Mouse (Mus musculus) kidney, adult 9 months (tissue): Measurements from ENCODE around the gene Atp1a1.

Source experiments
- DNase-seq: peaks from one replicate; pipeline ENCODE4 v3.0.0; 2022

Gene Atp1a1

DNA sequence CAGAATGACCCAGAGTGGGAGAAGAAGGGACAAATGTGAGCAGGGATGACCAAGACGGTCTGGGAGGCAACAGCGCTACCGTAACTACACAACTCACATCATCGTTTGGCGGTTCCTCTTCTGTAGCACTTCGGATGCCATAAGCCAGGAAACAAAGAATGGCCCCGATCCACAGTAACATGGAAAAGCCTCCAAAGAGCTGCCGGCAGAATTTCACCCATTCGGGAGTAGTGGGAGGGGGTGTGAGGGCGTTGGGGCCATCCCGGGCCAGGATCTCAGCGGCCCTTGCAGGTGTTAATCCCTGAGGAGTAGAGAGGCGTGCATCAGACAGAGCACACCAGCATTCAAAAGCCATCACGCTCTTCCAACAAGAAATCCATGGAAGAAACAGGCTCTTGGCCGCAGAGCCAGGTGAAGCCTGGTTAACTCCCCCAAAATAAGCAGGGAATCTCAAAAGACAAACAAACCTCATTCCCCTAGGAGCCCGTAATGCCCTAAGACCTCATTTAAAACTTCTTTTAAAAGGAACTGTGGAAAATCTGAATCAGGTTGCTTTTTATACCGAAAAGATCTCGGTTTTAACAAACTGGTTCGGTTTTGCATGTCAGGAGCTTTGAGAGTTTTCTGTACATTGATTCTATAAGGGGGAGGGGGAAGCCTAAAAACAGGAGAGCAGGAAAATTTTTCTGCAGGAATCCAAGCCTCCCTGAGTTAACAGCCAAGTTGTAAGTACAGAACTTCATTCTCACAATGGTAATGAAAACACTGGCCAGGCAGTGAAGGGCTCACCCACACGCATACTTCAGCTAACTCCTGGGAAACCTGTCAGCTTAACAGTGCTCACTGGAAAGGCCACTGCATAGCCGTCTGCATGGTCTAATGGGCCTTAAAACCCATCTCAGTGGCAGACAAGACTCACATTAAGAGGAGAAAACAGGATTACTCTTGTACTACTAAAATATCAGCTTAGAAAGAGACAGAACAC, 11.9 kb downstream of the Atp1a1 start:
- DNase-seq: peak; percentile 19

- DNase-seq: peak; percentile 17
Observed at GRCm38 (mm10) chr3:101590380-101590779, 14.1 kb downstream of the Atp1a1 start.

GRCm38 (mm10) chr3:101588299-101588698, 16.2 kb downstream of the Atp1a1 start:
- peak; percentile 15 for DNase-seq

GRCm38 (mm10) chr3:101586794-101587193, 17.7 kb downstream of the Atp1a1 start:
- peak; percentile 21 for DNase-seq

GRCm38 (mm10) chr3:101578072-101578471, 26.4 kb downstream of the Atp1a1 start:
- peak; percentile 39 for DNase-seq

GRCm38 (mm10) chr3:101577361-101577760, 27.1 kb downstream of the Atp1a1 start:
- DNase-seq: peak; percentile 72

DNA sequence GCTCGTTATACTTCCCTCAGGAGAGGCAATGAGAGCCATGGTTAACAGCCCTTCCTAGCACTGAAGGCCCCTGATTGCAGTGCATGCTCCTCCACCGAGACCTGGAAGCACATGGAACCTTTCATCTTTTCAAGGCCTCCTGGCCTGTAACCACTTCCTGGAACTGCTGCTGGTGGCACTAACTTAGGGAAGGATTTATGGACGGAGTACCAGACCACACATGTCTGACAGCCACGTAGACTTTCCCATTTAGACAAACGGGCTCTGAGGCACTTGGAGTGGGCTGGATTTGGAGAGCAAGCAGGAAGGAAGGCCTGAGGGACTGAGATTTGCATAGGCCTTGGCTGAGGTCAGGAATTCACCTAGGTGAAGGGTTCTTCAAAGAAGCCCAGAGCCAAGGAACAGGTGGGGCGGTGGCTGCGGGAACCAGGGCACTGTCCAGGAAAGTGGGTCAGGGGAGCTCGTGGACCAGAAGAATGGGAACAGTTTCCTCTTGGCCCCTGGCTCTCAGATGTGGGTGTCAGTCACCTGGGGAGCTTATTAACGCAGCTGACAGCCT, 28.9 kb downstream of the Atp1a1 start:
- DNase-seq: peak; percentile 31

DNA sequence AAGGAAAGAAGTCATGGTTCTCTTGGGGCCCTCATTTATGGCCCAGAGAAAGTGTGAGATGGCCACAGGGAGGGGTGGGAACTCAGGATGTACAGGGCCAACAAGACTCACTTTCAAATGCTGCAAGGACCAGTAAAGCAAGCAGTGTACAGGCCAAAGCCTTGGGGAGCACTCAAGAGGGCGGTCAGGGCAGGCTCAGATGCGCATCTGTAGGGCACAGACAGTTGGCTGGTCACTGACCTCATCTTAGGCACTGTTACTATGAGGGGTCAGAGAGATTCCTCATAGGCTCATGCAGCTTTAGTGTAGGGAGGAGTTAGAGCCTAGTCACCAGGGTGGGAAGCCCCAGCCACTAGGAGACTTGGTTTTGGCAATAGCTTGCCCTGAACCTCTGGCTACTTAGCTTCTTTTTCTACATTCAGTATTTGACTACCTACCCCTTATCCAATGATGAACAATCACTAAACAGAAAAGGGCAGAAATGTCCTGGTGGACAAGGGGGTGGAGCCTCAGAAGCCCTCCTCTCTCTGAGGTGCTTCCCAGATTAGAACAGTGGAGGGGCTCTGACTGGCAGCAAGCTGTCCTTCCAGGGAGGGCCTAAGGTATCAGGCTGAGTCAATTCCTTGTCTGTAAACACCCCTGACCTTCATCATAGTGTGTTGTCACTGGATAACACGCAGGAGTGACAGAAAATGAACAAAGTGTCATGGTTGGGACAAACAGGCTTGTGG, 29.9 kb downstream of the Atp1a1 start:
- DNase-seq: peak; percentile 35

DNA sequence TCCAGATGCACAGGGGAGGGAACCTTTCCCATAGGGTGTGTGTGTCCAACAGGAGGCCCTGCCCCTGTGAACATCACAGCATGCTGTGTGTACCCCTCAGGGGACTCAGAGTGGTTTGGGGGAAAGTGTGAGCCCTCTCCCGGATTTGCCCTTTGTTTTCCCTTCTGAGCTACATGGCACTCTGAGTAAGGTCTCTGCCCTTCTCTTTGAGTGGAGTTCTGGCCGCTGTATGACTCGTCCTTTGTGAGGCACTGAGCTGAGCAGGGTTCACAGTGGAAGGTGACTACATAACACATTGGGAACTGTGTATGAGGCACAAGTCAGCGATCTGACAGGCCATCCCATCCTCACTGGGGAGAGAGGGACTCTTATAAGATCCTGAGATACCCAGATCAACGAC, 31.5 kb downstream of the Atp1a1 start:
- peak; percentile 44 for DNase-seq

- peak; percentile 90 for DNase-seq
Observed at GRCm38 (mm10) chr3:101572174-101572626, 32.3 kb downstream of the Atp1a1 start.

GRCm38 (mm10) chr3:101571515-101572130, 32.9 kb downstream of the Atp1a1 start:
- no peak for DNase-seq

- no peak for DNase-seq
Observed at GRCm38 (mm10) chr3:101570747-101571514, 33.6 kb downstream of the Atp1a1 start.

- no peak for DNase-seq
Observed at GRCm38 (mm10) chr3:101570246-101570645, 34.2 kb downstream of the Atp1a1 start.

GRCm38 (mm10) chr3:101568627-101569026, 35.9 kb downstream of the Atp1a1 start:
- DNase-seq: no peak

GRCm38 (mm10) chr3:101564011-101564410, 40.5 kb downstream of the Atp1a1 start:
- DNase-seq: no peak

- peak; percentile 61 for DNase-seq
Observed at GRCm38 (mm10) chr3:101562510-101563209, 41.8 kb downstream of the Atp1a1 start.

GRCm38 (mm10) chr3:101561948-101562347, 42.5 kb downstream of the Atp1a1 start:
- DNase-seq: no peak

GRCm38 (mm10) chr3:101560841-101561522, 43.5 kb downstream of the Atp1a1 start:
- DNase-seq: no peak

GRCm38 (mm10) chr3:101556712-101557111, 47.8 kb downstream of the Atp1a1 start:
- no peak for DNase-seq
